Mouse (Mus musculus) cerebellum, adult 2 months (tissue): ENCODE measurements around the gene Foxn2. TPM values are rescaled to one million over a fixed set of nuclear protein-coding genes. Genes with fewer than 3 reads are reported as not detected.

Experiments used
- DNase-seq, 2 experiments: peaks; one replicate each; pipeline ENCODE4 v3.0.0; 2021
- H3K27ac ChIP-seq: fragments of 200-500 bp; 2 replicates; pipeline ENCODE4 v1.5.1; 2012; ENCODE audit warnings: low read length, control low read depth, inconsistent platforms; ENCODE audit not compliant: insufficient read depth
- H3K27me3 ChIP-seq: fragments of 200-500 bp; 2 replicates; pipeline ENCODE4 v1.6.1; 2012; ENCODE audit warnings: inconsistent platforms, mild to moderate bottlenecking, low read length, moderate library complexity; ENCODE audit not compliant: control insufficient read depth, insufficient read depth
- H3K4me1 ChIP-seq: fragments of 200-500 bp; 2 replicates; pipeline ENCODE4 v1.6.1; 2011; ENCODE audit warnings: low read length; ENCODE audit not compliant: control insufficient read depth, insufficient read depth
- H3K4me3 ChIP-seq: fragments of 200-500 bp; replicated peaks from 2 replicates; pipeline ENCODE3; 2011; ENCODE audit warnings: mild to moderate bottlenecking, low read depth, low read length, control low read depth; ENCODE audit not compliant: insufficient read depth
- CTCF ChIP-seq: fragments of 200-500 bp; IDR thresholded peaks from 2 replicates; pipeline ENCODE4 v1.5.1; 2011; ENCODE audit warnings: low read depth, mild to moderate bottlenecking, control low read depth, low read length, moderate library complexity, borderline replicate concordance; ENCODE audit not compliant: insufficient read depth
- POLR2A ChIP-seq: fragments of 200-500 bp; IDR thresholded peaks from 2 replicates; pipeline ENCODE4 v1.6.1; 2011; ENCODE audit warnings: low read length, control low read depth, borderline replicate concordance; ENCODE audit not compliant: insufficient read depth
- whole genome bisulfite sequencing: fragments of 180-500 bp; shearing (Covaris S2); methylation state at CpG from one replicate; pipeline ENCODE4 v1.1.7; 2018; 5-methylcytosine and 5-hydroxymethylcytosine counted together
- polyA plus RNA-seq: library from polyadenylated mRNA; depleted of rRNA; stranded (reverse); fragments of >200 nt; gene quantifications from 2 replicates; pipeline ENCODE4 v1.2.3, GENCODE M21; 2012

Gene Foxn2
- polyA plus RNA-seq, 1 experiment, result 20.1 TPM

DNA sequence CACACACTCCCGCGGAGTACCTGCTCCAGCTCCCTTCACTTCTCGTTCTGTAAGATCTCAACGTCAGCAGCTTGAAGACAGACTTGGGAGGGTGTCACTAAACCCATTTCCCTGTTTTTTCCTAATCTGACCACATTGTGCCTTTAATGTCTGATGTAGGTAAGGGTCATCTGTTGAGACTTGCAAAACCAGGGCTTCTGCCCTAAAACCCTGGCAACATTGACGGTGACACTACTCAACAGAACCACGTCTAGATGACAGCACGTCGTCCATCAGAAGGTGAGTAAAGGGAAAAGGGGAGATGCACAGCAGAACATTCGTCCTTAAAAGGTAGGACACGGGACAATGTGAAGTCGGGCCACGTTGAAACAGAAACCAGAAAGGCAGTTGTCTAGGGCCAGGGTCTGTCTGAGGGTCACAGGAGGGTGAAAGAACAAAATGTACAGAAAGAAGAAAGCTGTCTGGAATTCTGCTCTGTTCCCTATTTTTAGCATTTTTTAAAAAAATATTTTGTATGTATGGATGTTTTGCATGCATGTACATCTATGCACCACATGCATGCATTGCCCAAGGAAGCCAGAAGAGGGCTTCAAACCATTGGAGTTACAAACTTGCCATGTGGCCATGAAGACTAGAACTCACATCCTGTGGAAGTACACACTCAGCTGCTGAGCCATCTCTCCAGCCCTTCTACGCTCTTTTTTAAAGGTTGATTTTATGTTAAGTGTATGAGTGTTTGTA, 51.0 kb downstream of the Foxn2 start:
- Histone ChIP-seq H3K4me3 (no peak overlapping the region), H3K4me1 (peaks cover 27% of the 10 kb centered on the region), H3K27ac (peak overlapping the region; percentile 79), H3K27me3 (no peaks in the 10 kb centered on the region)
- no peak for DNase-seq
- TF ChIP-seq CTCF (peak; percentile 22; the same call in 1 of the 2 replicates), POLR2A (no peak)
- WGBS, result 80% methylated on average over 13 of the region's 13 CpGs

DNA sequence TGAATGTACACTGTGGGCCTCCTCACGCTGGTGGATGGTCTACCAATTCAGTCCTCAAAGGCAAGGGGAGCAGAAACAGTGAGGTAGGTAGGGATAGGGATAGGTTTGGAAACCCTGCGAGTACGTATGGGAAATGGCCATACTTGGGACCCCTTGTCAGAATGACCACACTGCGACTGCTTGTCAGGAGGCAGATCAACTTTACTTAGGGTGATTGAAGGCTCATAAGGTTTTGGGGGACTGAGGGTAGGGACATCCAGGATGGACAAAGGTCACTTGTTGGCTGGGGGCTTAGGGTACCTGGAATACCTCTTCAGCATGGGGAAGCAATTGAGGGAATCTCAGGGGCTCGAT, 51.6 kb downstream of the Foxn2 start:
- TF ChIP-seq POLR2A, result no peak
- no peak for TF ChIP-seq CTCF
- H3K27me3 ChIP-seq, result no peaks in the 10 kb centered on the region

GRCm38 (mm10) chr17:88493551-88493950, 53.0 kb downstream of the Foxn2 start:
- Histone ChIP-seq H3K4me1 (peaks cover 27% of the 10 kb centered on the region), H3K4me3 (no peak overlapping the region), H3K27ac (no peak overlapping the region), H3K27me3 (no peaks in the 10 kb centered on the region)
- no peak for DNase-seq
- 71% methylated on average over 9 of the region's 9 CpGs for WGBS
- TF ChIP-seq POLR2A (no peak), CTCF (no peak)

More for the DNA sequence above, 51.6 kb downstream of the Foxn2 start:
- no peak for DNase-seq
- no peak overlapping the region for H3K4me3 ChIP-seq
- H3K27ac ChIP-seq, result no peak overlapping the region
- peaks cover 27% of the 10 kb centered on the region for H3K4me1 ChIP-seq
- 98% methylated on average over 5 of the region's 5 CpGs for WGBS

- DNase-seq, result peak; percentile 72 to 74
- TF ChIP-seq POLR2A (no peak), CTCF (no peak)
- Histone ChIP-seq H3K4me3 (no peak overlapping the region), H3K4me1 (peaks cover 22% of the 10 kb centered on the region), H3K27ac (peak overlapping the region; percentile 54), H3K27me3 (no peaks in the 10 kb centered on the region)
- WGBS, result 7% methylated on average over 14 of the region's 14 CpGs
Measured at GRCm38 (mm10) chr17:88494121-88494771, 53.7 kb downstream of the Foxn2 start.

DNA sequence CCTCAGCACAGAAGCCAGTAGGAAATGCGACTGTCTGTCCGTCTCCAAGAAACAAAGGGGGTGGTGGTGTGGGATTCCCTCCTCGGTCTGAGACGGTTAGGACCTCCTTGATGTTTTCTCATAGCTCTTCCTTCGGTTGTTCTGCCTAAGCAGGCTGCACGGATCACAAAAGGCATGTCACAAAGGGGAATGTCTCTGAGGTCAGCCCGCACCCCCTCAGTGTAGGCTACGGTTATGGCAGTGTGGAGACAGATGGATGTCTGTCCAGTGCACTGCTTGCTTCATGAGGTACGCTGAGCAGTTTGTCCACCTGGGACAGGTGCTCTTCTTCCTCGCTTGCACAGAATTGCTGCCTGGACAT, 54.2 kb downstream of the Foxn2 start:
- Histone ChIP-seq H3K27ac (peak overlapping the region; percentile 54), H3K4me1 (peaks cover 25% of the 10 kb centered on the region), H3K27me3 (no peaks in the 10 kb centered on the region), H3K4me3 (no peak overlapping the region)
- TF ChIP-seq POLR2A (no peak), CTCF (no peak)
- 19% methylated on average over 10 of the region's 10 CpGs for WGBS
- DNase-seq, result peak in 1 of 2 experiments; percentile 43

- Histone ChIP-seq H3K27ac (no peak overlapping the region), H3K4me1 (peaks cover 18% of the 10 kb centered on the region), H3K4me3 (no peak overlapping the region), H3K27me3 (no peaks in the 10 kb centered on the region)
- 93% methylated on average over 5 of the region's 5 CpGs for WGBS
- TF ChIP-seq CTCF, result no peak
- no peak for TF ChIP-seq POLR2A
- DNase-seq, result no peak
Measured at GRCm38 (mm10) chr17:88498090-88498682, 57.7 kb downstream of the Foxn2 start.

- H3K4me3 ChIP-seq, result no peak overlapping the region
- H3K27me3 ChIP-seq, result no peaks in the 10 kb centered on the region
- TF ChIP-seq CTCF, result no peak
- TF ChIP-seq POLR2A, result no peak
- WGBS, result 51% methylated on average over 13 of the region's 13 CpGs
- H3K27ac ChIP-seq, result peak overlapping the region; percentile 80
- H3K4me1 ChIP-seq, result peaks cover 41% of the 10 kb centered on the region
- DNase-seq, result peak in 1 of 2 experiments; percentile 29
Measured at GRCm38 (mm10) chr17:88504056-88504455, 63.5 kb downstream of the Foxn2 start.
